Mouse (Mus musculus): ENCODE measurements around the gene Cacna1f. TPM values are rescaled to one million over a fixed set of nuclear protein-coding genes. Genes with fewer than 3 reads are reported as not detected.

Gene Cacna1f
- total and polyA plus RNA-seq, 2 experiments from 2014 or later, result 0.05 to 0.20 TPM

- Histone ChIP-seq H3K36me3 (ENCODE audit: insufficient read depth, low read length) (no peaks in the 10 kb centered on the region), H3K9ac (replicated peaks; ENCODE audit: low read length, poor library complexity, severe bottlenecking) (peak overlapping the region; percentile 60; the same call in 1 of the 2 replicates), H3K27me3 (ENCODE audit: insufficient read depth, low read length) (no peaks in the 10 kb centered on the region), H3K4me1 (ENCODE audit: insufficient read depth, low read length) (no peaks in the 10 kb centered on the region), H3K4me3 (ENCODE audit: low read depth, low read length) (peak overlapping the region; percentile 38), H3K9me3 (ENCODE audit: low read length) (no peaks in the 10 kb centered on the region), H3K27ac (ENCODE audit: low read depth, low read length) (peak overlapping the region; percentile 73), H3K4me2 (ENCODE audit: low read depth, low read length, poor library complexity, severe bottlenecking) (peak overlapping the region; percentile 62)
- TF ChIP-seq CTCF (IDR thresholded peaks at IDR 0.05), result no peak
- ATAC-seq (ENCODE audit: low FRiP score) (peak; percentile 57), DNase-seq (ENCODE audit: low spot score) (peak; percentile 10)
- 35% methylated on average over 21 of the region's 21 CpGs for WGBS
These were observed 3.2 kb downstream of the Cacna1f start for GRCm38 (mm10) chrX:7610035-7610434.

GRCm38 (mm10) chrX:7610536-7611258 is 3.8 kb downstream of the Cacna1f start:
- Histone ChIP-seq H3K4me1 (ENCODE audit: insufficient read depth, low read length) (no peaks in the 10 kb centered on the region), H3K4me2 (ENCODE audit: low read depth, low read length, poor library complexity, severe bottlenecking) (peak overlapping the region; percentile 62), H3K9me3 (ENCODE audit: low read length) (no peaks in the 10 kb centered on the region), H3K27me3 (ENCODE audit: insufficient read depth, low read length) (no peaks in the 10 kb centered on the region), H3K4me3 (ENCODE audit: low read depth, low read length) (peak overlapping the region; percentile 38), H3K36me3 (ENCODE audit: insufficient read depth, low read length) (no peaks in the 10 kb centered on the region), H3K27ac (ENCODE audit: low read depth, low read length) (peak overlapping the region; percentile 73), H3K9ac (replicated peaks; ENCODE audit: low read length, poor library complexity, severe bottlenecking) (peak overlapping the region; percentile 60)
- no peak for TF ChIP-seq CTCF (IDR thresholded peaks at IDR 0.05)
- 26% methylated on average over 25 of the region's 26 CpGs for WGBS
- peak; percentile 77 for ATAC-seq (ENCODE audit: low FRiP score)
- peak; percentile 54 for DNase-seq (ENCODE audit: low spot score)

GRCm38 (mm10) chrX:7617889-7618551 is 11.1 kb downstream of the Cacna1f start:
- Histone ChIP-seq H3K27ac (ENCODE audit: low read depth, low read length) (no peak overlapping the region), H3K36me3 (ENCODE audit: insufficient read depth, low read length) (no peaks in the 10 kb centered on the region), H3K4me1 (ENCODE audit: insufficient read depth, low read length) (no peaks in the 10 kb centered on the region), H3K4me3 (ENCODE audit: low read depth, low read length) (no peak overlapping the region), H3K27me3 (ENCODE audit: insufficient read depth, low read length) (no peaks in the 10 kb centered on the region), H3K9me3 (ENCODE audit: low read length) (no peaks in the 10 kb centered on the region), H3K9ac (replicated peaks; ENCODE audit: low read length, poor library complexity, severe bottlenecking) (no peak overlapping the region), H3K4me2 (ENCODE audit: low read depth, low read length, poor library complexity, severe bottlenecking) (no peak overlapping the region)
- ATAC-seq (ENCODE audit: low FRiP score), result no peak
- DNase-seq (ENCODE audit: low spot score), result no peak
- no peak for TF ChIP-seq CTCF (IDR thresholded peaks at IDR 0.05)
- 80% methylated on average over 12 of the region's 12 CpGs for WGBS

- TF ChIP-seq CTCF (IDR thresholded peaks at IDR 0.05), result no peak
- H3K4me1 ChIP-seq (ENCODE audit: insufficient read depth, low read length), result no peaks in the 10 kb centered on the region
- no peaks in the 10 kb centered on the region for H3K36me3 ChIP-seq (ENCODE audit: insufficient read depth, low read length)
- ATAC-seq (ENCODE audit: low FRiP score) (no peak), DNase-seq (ENCODE audit: low spot score) (no peak)
- no peak overlapping the region for H3K4me2 ChIP-seq (ENCODE audit: low read depth, low read length, poor library complexity, severe bottlenecking)
- H3K27me3 ChIP-seq (ENCODE audit: insufficient read depth, low read length), result no peaks in the 10 kb centered on the region
- H3K9me3 ChIP-seq (ENCODE audit: low read length), result no peaks in the 10 kb centered on the region
- H3K4me3 ChIP-seq (ENCODE audit: low read depth, low read length), result no peak overlapping the region
- WGBS, result 93% methylated on average over 6 of the region's 6 CpGs
- H3K27ac ChIP-seq (ENCODE audit: low read depth, low read length), result no peak overlapping the region
- H3K9ac ChIP-seq (replicated peaks; ENCODE audit: low read length, poor library complexity, severe bottlenecking), result no peak overlapping the region
These were observed 25.7 kb downstream of the Cacna1f start for GRCm38 (mm10) chrX:7632560-7632959.

GRCm38 (mm10) chrX:7635101-7635500 is 28.2 kb downstream of the Cacna1f start:
- no peaks in the 10 kb centered on the region for H3K9me3 ChIP-seq (ENCODE audit: low read length)
- H3K27ac ChIP-seq (ENCODE audit: low read depth, low read length), result no peak overlapping the region
- no peak overlapping the region for H3K4me3 ChIP-seq (ENCODE audit: low read depth, low read length)
- TF ChIP-seq CTCF (IDR thresholded peaks at IDR 0.05), result no peak
- H3K9ac ChIP-seq (replicated peaks; ENCODE audit: low read length, poor library complexity, severe bottlenecking), result no peak overlapping the region
- ATAC-seq (ENCODE audit: low FRiP score) (no peak), DNase-seq (ENCODE audit: low spot score) (no peak)
- WGBS, result 71% methylated on average over 3 of the region's 3 CpGs
- H3K36me3 ChIP-seq (ENCODE audit: insufficient read depth, low read length), result no peaks in the 10 kb centered on the region
- no peak overlapping the region for H3K4me2 ChIP-seq (ENCODE audit: low read depth, low read length, poor library complexity, severe bottlenecking)
- H3K27me3 ChIP-seq (ENCODE audit: insufficient read depth, low read length), result no peaks in the 10 kb centered on the region
- no peaks in the 10 kb centered on the region for H3K4me1 ChIP-seq (ENCODE audit: insufficient read depth, low read length)

Measured in midbrain, postnatal 0 days (tissue).